Mouse (Mus musculus) heart, embryonic 14.5 days (tissue): ENCODE results near the gene Traf3ip1. TPM values are rescaled to one million over a fixed set of nuclear protein-coding genes. Genes with fewer than 3 reads are reported as not detected.
A peak's percentile ranks its signal among the peaks of the same experiment; 100 is the strongest.

Source experiments
- ATAC-seq: fragments of 200-750 bp; cut with Nextera tagmentation; 2 replicates; pipeline ENCODE4 v1.8.0; 2017; ENCODE audit warnings: low read depth, moderate TSS enrichment; ENCODE audit not compliant: insufficient number of reproducible peaks, insufficient read depth, low FRiP score
- H3K27ac ChIP-seq, 2 experiments: fragments of 200-500 bp in 1 of 2; fragments of 300-500 bp in 1 of 2; sonication (generic) in 1 of 2; replicated peaks in 1 of 2; 2 replicates each; pipeline ENCODE4 v1.5.1; 2012 to 2014; ENCODE audit warnings: low read depth in 2 of 2, low read length in 2 of 2, control low read depth in 1 of 2, mild to moderate bottlenecking in 1 of 2, mixed read lengths in 1 of 2; ENCODE audit not compliant: control insufficient read depth in 1 of 2, insufficient read depth in 1 of 2
- H3K27me3 ChIP-seq: fragments of 300-500 bp; sonication (generic); 2 replicates; pipeline ENCODE4 v1.6.1; 2014; ENCODE audit warnings: mild to moderate bottlenecking, low read length, control low read depth; ENCODE audit not compliant: control insufficient read depth, insufficient read depth
- H3K36me3 ChIP-seq: fragments of 300-500 bp; sonication (generic); 2 replicates; pipeline ENCODE4 v1.6.1; 2014; ENCODE audit warnings: mild to moderate bottlenecking, control low read depth, low read length, mixed read lengths; ENCODE audit not compliant: control insufficient read depth, insufficient read depth
- H3K4me1 ChIP-seq, 2 experiments: fragments of 200-500 bp in 1 of 2; fragments of 300-500 bp in 1 of 2; sonication (generic) in 1 of 2; 2 replicates each; pipeline ENCODE4 v1.6.1; 2012 to 2014; ENCODE audit warnings: low read length in 2 of 2, control low read depth in 1 of 2, mixed read lengths in 1 of 2; ENCODE audit not compliant: control insufficient read depth in 2 of 2, insufficient read depth in 2 of 2
- H3K4me2 ChIP-seq: fragments of 300-500 bp; sonication (generic); 2 replicates; pipeline ENCODE4 v1.6.1; 2014; ENCODE audit warnings: mild to moderate bottlenecking, low read length
- H3K4me3 ChIP-seq, 2 experiments: fragments of 200-500 bp in 1 of 2; fragments of 300-500 bp in 1 of 2; sonication (generic) in 1 of 2; 2 replicates each; pipeline ENCODE4 v1.5.1; 2012 to 2014; ENCODE audit warnings: low read length in 2 of 2, mild to moderate bottlenecking in 2 of 2, control low read depth in 1 of 2, low read depth in 1 of 2, moderate library complexity in 1 of 2; ENCODE audit not compliant: control insufficient read depth in 1 of 2, insufficient read depth in 1 of 2
- H3K9ac ChIP-seq: fragments of 300-500 bp; sonication (generic); 2 replicates; pipeline ENCODE4 v1.6.1; 2014; ENCODE audit warnings: mild to moderate bottlenecking, low read length
- H3K9me3 ChIP-seq: fragments of 300-500 bp; sonication (generic); 2 replicates; pipeline ENCODE4 v1.6.1; 2016; ENCODE audit warnings: low read length, control low read depth; ENCODE audit not compliant: control insufficient read depth
- WGBS: fragments of 180-500 bp; shearing (Covaris S2); extraction: QIAGEN DNeasy Blood & Tissue Kit; methylation state at CpG from one replicate; pipeline ENCODE4 v1.1.7; 2014; 5-methylcytosine and 5-hydroxymethylcytosine counted together
- polyA plus RNA-seq: library from polyadenylated mRNA; unstranded; fragments of >200 nt; fragmentation: Nextera tagmentation; extraction: Ambion mirVana; gene quantifications from 2 replicates; pipeline ENCODE4 v1.2.1, GENCODE M21; 2014

Traf3ip1 gene
- polyA plus RNA-seq, 1 experiment from 2014 or later, result 3.4 TPM

DNA sequence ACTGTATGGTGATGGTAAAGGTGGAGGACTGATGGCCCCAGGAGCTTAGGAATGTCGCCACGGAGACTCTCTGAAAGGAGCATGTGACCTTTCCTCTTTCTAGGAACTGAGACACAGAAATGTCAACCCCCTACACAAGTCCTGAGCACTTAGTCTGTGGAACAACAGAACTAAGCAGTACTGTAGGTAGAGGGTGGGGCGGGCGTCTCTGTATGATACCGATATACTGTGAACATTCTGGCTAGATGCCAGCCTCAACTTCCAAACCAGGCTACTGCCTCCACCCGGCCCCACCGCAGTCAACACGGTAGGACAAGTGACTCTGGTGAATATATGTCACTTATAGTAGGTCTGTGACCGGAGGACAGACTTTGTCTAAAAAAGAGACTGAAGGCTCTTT, 40.5 kb upstream of the Traf3ip1 start:
- Histone ChIP-seq H3K4me1 (peaks cover 60 to 78% of the 10 kb centered on the region in 2 experiments), H3K4me3 (no peak overlapping the region), H3K9ac (no peak overlapping the region), H3K4me2 (no peak overlapping the region), H3K36me3 (no peaks in the 10 kb centered on the region), H3K27ac (0 out of 4 replicates have a peak overlapping the region, but pooled peaks of 1 of the 2 experiments have one; percentile 6), H3K9me3 (no peaks in the 10 kb centered on the region), H3K27me3 (no peaks in the 10 kb centered on the region)
- WGBS, result 51% methylated on average over 9 of the region's 9 CpGs
- ATAC-seq, result no peak

DNA sequence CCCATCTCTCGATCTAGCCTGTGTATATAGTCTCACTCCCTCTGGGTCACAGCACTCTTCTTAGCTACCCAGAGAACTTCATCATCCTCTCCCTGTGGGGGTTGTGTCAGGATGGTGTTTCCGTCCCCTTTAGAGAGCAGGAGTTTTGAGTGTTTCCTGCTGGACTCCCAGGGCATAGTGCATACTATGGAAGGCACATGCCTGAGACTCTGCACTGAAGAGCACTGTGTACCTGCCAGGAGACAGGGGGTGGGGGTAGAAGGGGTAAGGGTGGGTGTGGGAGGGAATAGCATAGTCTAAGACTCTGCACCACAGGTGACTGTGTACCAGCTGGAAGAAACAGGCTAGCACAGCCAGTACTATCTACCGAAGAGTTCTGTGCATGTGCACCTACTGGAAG, 40.1 kb upstream of the Traf3ip1 start:
- no peak for ATAC-seq
- H3K4me1 ChIP-seq, result peaks cover 56 to 74% of the 10 kb centered on the region in 2 experiments
- H3K27ac ChIP-seq, result 0 out of 4 replicates have a peak overlapping the region, but pooled peaks of 1 of the 2 experiments have one; percentile 6
- no peak overlapping the region for H3K4me3 ChIP-seq
- H3K36me3 ChIP-seq, result no peaks in the 10 kb centered on the region
- 73% methylated on average over 3 of the region's 3 CpGs for WGBS
- no peaks in the 10 kb centered on the region for H3K9me3 ChIP-seq
- H3K4me2 ChIP-seq, result no peak overlapping the region
- peak overlapping the region; percentile 21; the same call in 1 of the 2 replicates for H3K9ac ChIP-seq
- H3K27me3 ChIP-seq, result no peaks in the 10 kb centered on the region

DNA sequence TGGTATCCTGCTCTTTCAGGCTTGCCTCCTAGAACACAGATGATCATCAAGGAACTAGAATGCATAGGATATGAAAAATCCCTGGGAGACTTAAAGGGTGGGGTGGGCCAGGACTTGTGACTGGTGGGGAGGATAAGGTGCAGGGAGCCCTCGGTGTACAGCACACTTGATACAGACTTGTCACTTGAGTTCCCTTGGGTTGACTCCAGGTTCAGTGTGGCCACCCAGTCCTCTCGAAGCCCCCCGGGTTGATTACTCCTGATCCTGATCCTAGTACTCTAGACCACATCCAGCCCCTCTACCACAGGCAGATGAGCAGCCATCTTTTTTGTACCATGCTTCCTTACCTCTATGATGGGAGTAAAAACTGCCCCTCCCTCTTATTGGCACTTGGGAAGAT, 39.5 kb upstream of the Traf3ip1 start:
- H3K9me3 ChIP-seq, result no peaks in the 10 kb centered on the region
- no peak overlapping the region for H3K4me3 ChIP-seq
- peaks cover 53 to 72% of the 10 kb centered on the region in 2 experiments for H3K4me1 ChIP-seq
- H3K36me3 ChIP-seq, result no peaks in the 10 kb centered on the region
- H3K4me2 ChIP-seq, result no peak overlapping the region
- no peaks in the 10 kb centered on the region for H3K27me3 ChIP-seq
- no peak for ATAC-seq
- H3K27ac ChIP-seq, result no peak overlapping the region
- no peak overlapping the region for H3K9ac ChIP-seq
- WGBS, result 80% methylated on average over 3 of the region's 3 CpGs

DNA sequence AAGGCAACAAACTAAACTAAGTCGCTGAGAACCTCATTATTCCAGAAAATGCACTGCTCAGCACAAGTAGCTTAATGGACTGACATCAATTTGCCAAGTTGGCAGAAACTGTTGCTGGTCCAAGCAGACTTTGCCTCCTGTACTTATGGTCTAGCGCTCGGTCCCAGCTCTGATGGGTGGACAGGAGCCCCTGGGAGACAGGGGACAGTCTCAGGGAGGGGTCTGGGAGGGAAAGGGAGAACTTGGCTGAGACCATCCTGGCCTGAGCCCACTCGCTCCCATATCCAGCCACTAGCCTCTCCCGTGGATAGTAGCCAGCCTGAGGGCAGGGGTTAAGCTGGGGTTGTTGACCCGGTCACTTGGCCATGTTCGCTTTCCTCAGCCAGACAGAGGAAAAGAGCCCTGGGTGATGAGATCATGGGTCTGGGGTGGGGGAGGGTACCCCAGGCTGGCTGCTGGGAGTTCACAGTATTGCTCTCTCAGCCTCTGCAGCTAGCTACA, 38.7 kb upstream of the Traf3ip1 start:
- Histone ChIP-seq H3K4me2 (peak overlapping the region; percentile 25), H3K9me3 (no peaks in the 10 kb centered on the region), H3K4me3 (no peak overlapping the region), H3K27ac (peak overlapping the region; percentile 33 to 56; a peak in 3 of 4 replicates), H3K36me3 (no peaks in the 10 kb centered on the region), H3K4me1 (peaks cover 53 to 69% of the 10 kb centered on the region in 2 experiments), H3K9ac (peak overlapping the region; percentile 55), H3K27me3 (no peaks in the 10 kb centered on the region)
- ATAC-seq, result no peak
- WGBS, result 29% methylated on average over 7 of the region's 7 CpGs

DNA sequence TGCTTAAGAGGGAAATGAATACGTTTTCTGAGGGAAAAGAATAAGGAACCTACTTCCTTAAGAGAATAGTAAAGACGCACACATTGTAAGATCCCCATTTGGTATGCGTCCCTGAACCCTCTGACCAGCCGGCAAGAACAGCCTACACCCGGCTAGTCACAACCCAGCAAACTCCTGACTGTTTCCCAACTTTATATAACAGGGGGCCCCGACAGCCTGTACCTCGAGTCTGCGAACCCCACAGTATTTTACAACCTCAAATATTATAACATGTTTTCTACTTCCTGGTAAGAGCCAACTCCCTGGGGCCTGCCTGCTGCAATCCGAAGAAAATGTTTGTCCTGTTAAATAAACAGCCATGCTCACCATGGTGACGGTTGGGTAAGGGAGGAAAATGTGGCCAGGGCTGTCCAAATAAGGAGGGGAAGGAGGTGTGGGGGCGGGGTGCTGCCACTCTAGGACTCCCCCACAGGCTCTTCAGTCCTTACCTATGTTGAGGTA, 38.1 kb upstream of the Traf3ip1 start:
- peak overlapping the region; percentile 55 for H3K9ac ChIP-seq
- no peaks in the 10 kb centered on the region for H3K9me3 ChIP-seq
- no peaks in the 10 kb centered on the region for H3K36me3 ChIP-seq
- H3K27ac ChIP-seq, result peak overlapping the region; percentile 25 to 56; a peak in 2 of 4 replicates
- no peaks in the 10 kb centered on the region for H3K27me3 ChIP-seq
- ATAC-seq, result no peak
- H3K4me3 ChIP-seq, result no peak overlapping the region
- H3K4me2 ChIP-seq, result peak overlapping the region; percentile 25
- WGBS, result 52% methylated on average over 11 of the region's 11 CpGs
- peaks cover 46 to 62% of the 10 kb centered on the region in 2 experiments for H3K4me1 ChIP-seq

DNA sequence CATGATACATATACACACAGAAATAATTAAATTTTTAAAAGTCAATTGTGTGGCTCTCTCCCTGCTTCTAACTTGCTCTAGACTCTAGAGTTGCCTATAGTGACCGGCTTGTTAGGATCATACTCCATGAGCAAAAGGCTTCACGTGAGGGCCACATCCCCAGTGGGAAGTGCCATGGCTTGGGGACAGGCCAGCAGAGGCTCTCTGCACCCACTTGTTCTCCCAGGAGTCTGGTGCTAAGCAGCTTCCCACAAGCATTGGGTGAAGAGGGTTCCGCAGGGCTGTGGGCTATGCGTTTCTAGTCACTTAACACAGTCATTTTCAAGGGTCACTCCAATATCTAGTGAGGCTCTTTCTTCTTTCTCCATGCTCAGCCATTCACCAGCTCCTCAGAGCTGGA, 37.3 kb upstream of the Traf3ip1 start:
- Histone ChIP-seq H3K4me1 (peaks cover 40 to 55% of the 10 kb centered on the region in 2 experiments), H3K9me3 (no peaks in the 10 kb centered on the region), H3K36me3 (no peaks in the 10 kb centered on the region), H3K27ac (no peak overlapping the region), H3K4me3 (no peak overlapping the region), H3K27me3 (no peaks in the 10 kb centered on the region), H3K9ac (peak overlapping the region; percentile 75), H3K4me2 (no peak overlapping the region)
- ATAC-seq, result no peak
- 90% methylated on average over 4 of the region's 4 CpGs for WGBS

DNA sequence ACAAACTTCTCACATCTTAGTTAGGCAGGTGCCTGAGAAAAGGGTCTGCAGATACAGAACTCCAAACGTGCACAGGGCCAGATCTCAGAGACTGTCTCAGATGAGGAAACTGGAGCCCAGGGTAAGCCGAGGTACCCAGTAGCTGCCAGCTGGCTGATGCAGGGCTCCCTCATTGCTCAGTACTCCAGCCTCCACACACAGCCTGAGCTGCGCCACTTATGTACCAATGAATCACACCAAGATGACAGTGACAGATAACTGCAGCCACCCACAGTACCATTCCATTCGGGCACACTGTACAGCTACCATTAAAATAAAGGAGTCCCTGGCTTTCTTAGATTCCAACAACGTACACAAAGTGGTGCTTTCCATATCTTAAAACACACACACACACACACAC, 36.7 kb upstream of the Traf3ip1 start:
- peaks cover 40 to 52% of the 10 kb centered on the region in 2 experiments for H3K4me1 ChIP-seq
- no peaks in the 10 kb centered on the region for H3K9me3 ChIP-seq
- H3K4me3 ChIP-seq, result peak overlapping the region in 1 of 2 experiments; percentile 63; a peak in 1 of 4 replicates
- H3K4me2 ChIP-seq, result peak overlapping the region; percentile 88
- 72% methylated on average over 5 of the region's 5 CpGs for WGBS
- peak overlapping the region in 1 of 2 experiments; percentile 38; a peak in 1 of 4 replicates for H3K27ac ChIP-seq
- H3K36me3 ChIP-seq, result no peaks in the 10 kb centered on the region
- peak overlapping the region; percentile 75 for H3K9ac ChIP-seq
- no peak for ATAC-seq
- H3K27me3 ChIP-seq, result no peaks in the 10 kb centered on the region
